ENCODE assay signal across 12 mouse cellular contexts in the genomic region with DNA sequence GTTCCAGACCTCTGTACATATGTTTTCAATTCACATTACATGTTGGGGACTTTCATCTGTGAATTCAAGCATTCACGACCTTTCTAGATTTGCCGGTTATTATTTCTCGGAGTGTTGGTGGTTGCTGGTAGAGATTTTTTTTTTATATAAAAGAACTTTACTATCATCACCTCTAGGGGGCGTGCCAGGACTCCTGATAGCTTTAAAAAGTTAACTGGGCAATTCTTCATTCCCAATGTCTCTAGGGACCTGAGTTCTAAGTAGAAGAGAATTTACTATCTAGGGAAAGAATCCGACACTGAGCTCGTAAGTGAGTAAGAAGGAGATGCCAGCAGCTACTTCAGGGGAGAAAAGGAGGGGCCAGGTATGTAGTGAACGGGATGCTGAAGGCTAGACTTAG.
DNase-seq lines count a peak whose midpoint lies in the region; ATAC-seq and TF ChIP-seq lines count a peak whose summit lies in the region.
"Had no signal": no experiment of that assay in that cellular context is flagged by ENCODE, and none has a peak within 500 bp of the region (broad histone marks: within the 10 kb centered on the region; RNA-seq: fewer than 3 reads in every experiment).

No protein-coding gene starts in this region.

- no peaks in the 10 kb centered on the region for H3K36me3 ChIP-seq in heart, adult 2 months (ENCODE audit: control insufficient read depth, insufficient read depth, low read length)
- H3K36me3 ChIP-seq: forebrain, embryonic 12.5 days had no signal

- DNase-seq in heart, adult 2 months, result no peak
- no peak for DNase-seq in heart, postnatal 25 days (ENCODE audit: low spot score)
- DNase-seq in lung, postnatal 10 days, result peak; percentile 13
- DNase-seq in lung, postnatal 14 days, result no peak
- DNase-seq in brain, adult 2 months (ENCODE audit: low read depth, low spot score), result peak; percentile 49
- peak; percentile 62 for DNase-seq in right cerebral cortex, postnatal 14 days
- DNase-seq: cerebellum, adult 2 months; thymus, postnatal 25 days had no signal

- no peak overlapping the region for H3K27ac ChIP-seq in heart, adult 2 months
- H3K27ac ChIP-seq: forebrain, embryonic 12.5 days had no signal

- H3K79me2 ChIP-seq in heart, adult 2 months (replicated peaks; ENCODE audit: control insufficient read depth, insufficient read depth, low read length), result no peaks in the 10 kb centered on the region

- H3K9ac ChIP-seq in heart, adult 2 months (ENCODE audit: low read depth, low read length), result no peak overlapping the region
- H3K9ac ChIP-seq: forebrain, embryonic 12.5 days had no signal

- 65% methylated on average over 7 of the region's 7 CpGs for WGBS in heart, adult 2 months

- TF ChIP-seq CTCF in heart, adult 2 months (IDR thresholded peaks at IDR 0.05), result peak; percentile 48

- H3K4me3 ChIP-seq in heart, adult 2 months, result no peak overlapping the region
- H3K4me3 ChIP-seq: forebrain, embryonic 12.5 days; megakaryocyte, embryonic 14.5 days had no signal

- no peak for ATAC-seq in monocyte, adult 5-6 weeks (replicated peaks; ENCODE audit: insufficient number of reproducible peaks, low FRiP score, low TSS enrichment, poor library complexity, severe bottlenecking)
- ATAC-seq in megakaryocyte, adult 5-6 weeks (ENCODE audit: poor library complexity, severe bottlenecking), result no peak

- H3K27me3 ChIP-seq in heart, adult 2 months (ENCODE audit: control insufficient read depth, insufficient read depth, low read length), result no peaks in the 10 kb centered on the region
- H3K27me3 ChIP-seq: megakaryocyte, embryonic 14.5 days had no signal

- TF ChIP-seq EP300 in heart, adult 2 months (IDR thresholded peaks at IDR 0.05; ENCODE audit: insufficient read depth, low read depth, low read length), result no peak

- H3K4me1 ChIP-seq in heart, adult 2 months (ENCODE audit: control insufficient read depth, insufficient read depth, low read length), result no peaks in the 10 kb centered on the region
- H3K4me1 ChIP-seq: forebrain, embryonic 12.5 days; megakaryocyte, embryonic 14.5 days had no signal

- no peak for TF ChIP-seq POLR2A in heart, adult 2 months (IDR thresholded peaks at IDR 0.05; ENCODE audit: insufficient read depth, low read depth, low read length)

- intact Hi-C loops in heart, adult 2 months (cut with DNase I), result no loop called here
- intact Hi-C loops in heart, postnatal 25 days (cut with DNase I), result no loop called here

Comparison
In these comparisons a context has a peak if more than half of its experiments do, and no peak if none do; other contexts are left out.
1. DNase-seq: peak in lung, postnatal 10 days (single experiment), brain, adult 2 months (single experiment) and right cerebral cortex, postnatal 14 days (single experiment); none in heart, adult 2 months (0 of 2), heart, postnatal 25 days (single experiment) and lung, postnatal 14 days (single experiment).